Comparison of ENCODE assay signal across 12 mouse cellular contexts in genomic region chr11:8957023-8957422, GRCm38 (mm10). TPM values are rescaled to one million over a fixed set of nuclear protein-coding genes. Genes with fewer than 3 reads are reported as not detected.
A peak's percentile ranks its signal among the peaks of the same experiment; 100 is the strongest.
DNase-seq lines count a peak whose midpoint lies in the region; ATAC-seq and TF ChIP-seq lines count a peak whose summit lies in the region.
"Had no signal": no experiment of that assay in that cellular context is flagged by ENCODE, and none has a peak within 500 bp of the region (broad histone marks: within the 10 kb centered on the region; RNA-seq: fewer than 3 reads in every experiment).

No protein-coding gene starts in this region.

- H3K9me3 ChIP-seq in E14TG2a.4 (ENCODE audit: low read length), result no peaks in the 10 kb centered on the region
- H3K9me3 ChIP-seq: heart, embryonic 13.5 days; neural tube, embryonic 15.5 days had no signal

- DNase-seq in CD4-positive, CD25-positive, alpha-beta regulatory T cell, adult 2 months (ENCODE audit: low read depth, low spot score), result peak; percentile 18
- peak; percentile 16 to 19 for DNase-seq in kidney, postnatal 4 days
- DNase-seq in kidney, postnatal 14 days, result no peak
- no peak for DNase-seq in yolk sac, embryonic 10.5 days (ENCODE audit: low spot score)
- DNase-seq: lung, postnatal 14 days had no signal

- H3K4me3 ChIP-seq in E14TG2a.4 (replicated peaks; ENCODE audit: low read length), result no peak overlapping the region
- H3K4me3 ChIP-seq: erythroblast, embryonic 14.5 days; heart, embryonic 13.5 days; neural tube, embryonic 15.5 days had no signal

- H3K4me1 ChIP-seq in E14TG2a.4 (replicated peaks; ENCODE audit: low read depth, low read length), result no peaks in the 10 kb centered on the region

- H3K36me3 ChIP-seq in E14TG2a.4 (ENCODE audit: insufficient read depth, low read length), result no peaks in the 10 kb centered on the region
- H3K36me3 ChIP-seq: heart, embryonic 13.5 days; neural tube, embryonic 15.5 days had no signal

- H3K27me3 ChIP-seq in E14TG2a.4 (ENCODE audit: insufficient read depth, low read length), result no peaks in the 10 kb centered on the region
- H3K27me3 ChIP-seq: heart, embryonic 13.5 days; neural tube, embryonic 15.5 days had no signal

- no peak for ATAC-seq in CD4-positive, CD25-positive, alpha-beta regulatory T cell, adult 4 months
- peak; percentile 69 for ATAC-seq in granulocyte monocyte progenitor cell, adult 5-6 weeks (replicated peaks; ENCODE audit: poor library complexity, severe bottlenecking)
- no peak for ATAC-seq in cerebellum, adult (ENCODE audit: insufficient number of reproducible peaks, low FRiP score, low TSS enrichment)

- TF ChIP-seq CTCF in E14TG2a.4 (conservative IDR thresholded peaks at IDR 0.05; ENCODE audit: low read length), result peak; percentile 98

RNA-seq across cellular contexts. Expression of gene Pkd1l1, which starts 16.0 kb away (rescaled TPM):
- under 1 TPM; 0.11 to 0.42 TPM for polyA plus RNA-seq in CD4-positive, CD25-positive, alpha-beta regulatory T cell, adult 4 months (2017; shearing (Covaris generic))
- 0.11 TPM in 1 of 2 replicates, not detected in the other for total RNA-seq in granulocyte monocyte progenitor cell, adult 5-6 weeks (2014; fragmentation: Nextera tagmentation)
- not detected in 2 replicates for total RNA-seq in granulocyte monocyte progenitor cell, adult 5-6 weeks (2017)

RNA-seq across cellular contexts. Expression of gene Hus1, which starts 54.0 kb away (rescaled TPM):
- polyA plus RNA-seq in CD4-positive, CD25-positive, alpha-beta regulatory T cell, adult 4 months (2017; shearing (Covaris generic)), result 1 to 10 TPM; 6.1 to 6.3 TPM
- 19.7 and 29.7 TPM in 2 replicates for total RNA-seq in granulocyte monocyte progenitor cell, adult 5-6 weeks (2014; fragmentation: Nextera tagmentation)
- total RNA-seq in granulocyte monocyte progenitor cell, adult 5-6 weeks (2017), result 15.9 and 28.6 TPM in 2 replicates

Comparison
In these comparisons a context has a peak if more than half of its experiments do, and no peak if none do; other contexts are left out.
1. DNase-seq: peak in CD4-positive, CD25-positive, alpha-beta regulatory T cell, adult 2 months (single experiment) and kidney, postnatal 4 days (2 of 2); none in kidney, postnatal 14 days (single experiment) and yolk sac, embryonic 10.5 days (single experiment).